Mouse (Mus musculus): ENCODE results near the gene Kcne1.

GRCm38 (mm10) chr16:92307947-92308346 lies 51.3 kb downstream of the Kcne1 start:
- TF ChIP-seq POLR2A (IDR thresholded peaks at IDR 0.05; ENCODE audit: borderline replicate concordance, extremely low read depth, insufficient read depth, insufficient read length, poor library complexity, severe bottlenecking) (no peak), CTCF (IDR thresholded peaks at IDR 0.05; ENCODE audit: borderline replicate concordance, extremely low read depth, insufficient read depth, insufficient read length) (no peak)
